Comparison of ENCODE assay signal across 26 mouse cellular contexts in the genomic region with DNA sequence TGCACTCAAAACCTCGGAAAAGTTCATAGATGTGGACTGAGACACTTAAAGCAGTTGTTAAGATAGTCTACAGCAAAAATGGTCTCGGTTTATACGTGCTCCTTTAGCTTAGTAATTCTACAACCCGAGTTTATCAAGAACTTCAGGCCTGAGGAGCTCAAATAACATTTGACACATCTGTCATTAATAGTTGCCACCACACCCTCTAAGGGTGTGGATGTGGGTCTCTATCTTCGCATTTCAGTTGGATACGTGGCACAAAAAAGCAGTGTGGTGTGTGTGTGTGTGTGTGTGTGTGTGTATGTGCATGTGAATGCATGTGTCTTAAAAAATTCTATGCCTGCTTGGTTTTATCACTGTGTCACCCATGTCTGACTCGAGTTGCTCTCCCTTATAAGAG. TPM values are rescaled to one million over a fixed set of nuclear protein-coding genes. Genes with fewer than 3 reads are reported as not detected.
A peak's percentile ranks its signal among the peaks of the same experiment; 100 is the strongest.
DNase-seq lines count a peak whose midpoint lies in the region; ATAC-seq and TF ChIP-seq lines count a peak whose summit lies in the region.
"Had no signal": no experiment of that assay in that cellular context is flagged by ENCODE, and none has a peak within 500 bp of the region (broad histone marks: within the 10 kb centered on the region; RNA-seq: fewer than 3 reads in every experiment).

No protein-coding gene starts in this region.

- H3K9me3 ChIP-seq in kidney, embryonic 15.5 days (replicated peaks), result no peaks in the 10 kb centered on the region
- no peaks in the 10 kb centered on the region for H3K9me3 ChIP-seq in erythroblast, embryonic 14.5 days (ENCODE audit: control insufficient read depth, low read length)
- no peaks in the 10 kb centered on the region for H3K9me3 ChIP-seq in liver, embryonic 14.5 days (ENCODE audit: control insufficient read depth, low read length)
- H3K9me3 ChIP-seq in stomach, embryonic 16.5 days (replicated peaks; ENCODE audit: control insufficient read depth, low read length), result no peaks in the 10 kb centered on the region
- H3K9me3 ChIP-seq: embryonic facial prominence, embryonic 15.5 days; forebrain, embryonic 13.5 days; hindbrain, embryonic 10.5 days; limb, embryonic 10.5 days; midbrain, embryonic 10.5 days had no signal

- no peaks in the 10 kb centered on the region for H3K27me3 ChIP-seq in kidney, embryonic 15.5 days
- no peaks in the 10 kb centered on the region for H3K27me3 ChIP-seq in erythroblast, embryonic 14.5 days (ENCODE audit: control insufficient read depth)
- no peaks in the 10 kb centered on the region for H3K27me3 ChIP-seq in liver, embryonic 14.5 days (ENCODE audit: control insufficient read depth, insufficient read depth, low read length)
- no peaks in the 10 kb centered on the region for H3K27me3 ChIP-seq in stomach, embryonic 16.5 days (ENCODE audit: control insufficient read depth, insufficient read depth, low read length)
- H3K27me3 ChIP-seq: CH12.LX; embryonic facial prominence, embryonic 15.5 days; forebrain, embryonic 13.5 days had no signal

- no peak overlapping the region for H3K4me2 ChIP-seq in kidney, embryonic 15.5 days
- peak overlapping the region; percentile 61 for H3K4me2 ChIP-seq in liver, embryonic 14.5 days (ENCODE audit: low read depth)
- H3K4me2 ChIP-seq in stomach, embryonic 16.5 days (ENCODE audit: low read depth, low read length), result no peak overlapping the region
- H3K4me2 ChIP-seq: embryonic facial prominence, embryonic 15.5 days; forebrain, embryonic 13.5 days had no signal

- H3K27ac ChIP-seq in kidney, embryonic 15.5 days, result no peak overlapping the region
- H3K27ac ChIP-seq in liver, embryonic 14.5 days, result peak overlapping the region; percentile 98
- no peak overlapping the region for H3K27ac ChIP-seq in stomach, embryonic 16.5 days (ENCODE audit: low read length)
- H3K27ac ChIP-seq: embryonic facial prominence, embryonic 15.5 days; forebrain, embryonic 13.5 days; heart, adult 2 months; hindbrain, embryonic 10.5 days; left cerebral cortex, adult 2 months; limb, embryonic 10.5 days; midbrain, embryonic 10.5 days had no signal

- peak; percentile 97 for TF ChIP-seq EP300 in liver, embryonic 14.5 days (IDR thresholded peaks at IDR 0.05; ENCODE audit: low read depth)

- intact Hi-C loops in left cerebral cortex, postnatal 36 days (cut with DNase I), result no loop called here

- DNase-seq in kidney, adult 18-20 months, result no peak
- peak; percentile 78 to 84 (median 81) for DNase-seq in liver, embryonic 14.5 days (ENCODE audit: low read depth in 3 of 3, low spot score in 3 of 3)
- no peak for DNase-seq in left cerebral cortex, postnatal 36 days (ENCODE audit: low spot score in 2 of 2)
- no peak for DNase-seq in cerebellum, postnatal 36 days
- no peak for DNase-seq in adrenal gland, postnatal 36 days
- DNase-seq: cerebellum, adult 9-11 months; embryo, embryonic 11 days; gastrocnemius, postnatal 10 days; heart, adult 2 months; kidney, adult 9 months; kidney, postnatal 36 days; layer of hippocampus, adult 9-11 months; lung, adult 18-20 months; lung, postnatal 36 days; retina, postnatal 1 day; thymus, postnatal 4 days had no signal

- no peaks in the 10 kb centered on the region for H3K4me1 ChIP-seq in kidney, embryonic 15.5 days
- peaks cover 86% of the 10 kb centered on the region for H3K4me1 ChIP-seq in erythroblast, embryonic 14.5 days (ENCODE audit: control insufficient read depth)
- H3K4me1 ChIP-seq in liver, embryonic 14.5 days (replicated peaks; ENCODE audit: control insufficient read depth in 2 of 2, insufficient read depth in 2 of 2, low read length in 1 of 2), result peaks cover 66 to 73% of the 10 kb centered on the region in 2 experiments
- H3K4me1 ChIP-seq in stomach, embryonic 16.5 days (ENCODE audit: control insufficient read depth, insufficient read depth, low read length), result peaks cover 2% of the 10 kb centered on the region; the same call in 1 of the 2 replicates
- H3K4me1 ChIP-seq: embryonic facial prominence, embryonic 15.5 days; forebrain, embryonic 13.5 days; hindbrain, embryonic 10.5 days; limb, embryonic 10.5 days; midbrain, embryonic 10.5 days had no signal

- ATAC-seq in kidney, embryonic 15.5 days (replicated peaks; ENCODE audit: low FRiP score), result 0 out of 2 replicates have a peak, but pooled peaks have one; percentile 49
- ATAC-seq in liver, embryonic 14.5 days (ENCODE audit: insufficient read depth), result peak; percentile 78
- peak; percentile 74; the same call in 1 of the 2 replicates for ATAC-seq in stomach, embryonic 16.5 days (ENCODE audit: insufficient read depth, low FRiP score)
- ATAC-seq: forebrain, embryonic 13.5 days had no signal

- 82% methylated on average over 7 of the region's 7 CpGs for WGBS in kidney, embryonic 15.5 days
- 11% methylated on average over 7 of the region's 7 CpGs for WGBS in liver, embryonic 14.5 days (ENCODE audit: insufficient replicate concordance)
- WGBS in stomach, embryonic 16.5 days, result 68% methylated on average over 7 of the region's 7 CpGs

- no peaks in the 10 kb centered on the region for H3K36me3 ChIP-seq in kidney, embryonic 15.5 days
- H3K36me3 ChIP-seq in erythroblast, embryonic 14.5 days (ENCODE audit: control insufficient read depth), result peaks cover 3% of the 10 kb centered on the region
- no peaks in the 10 kb centered on the region for H3K36me3 ChIP-seq in liver, embryonic 14.5 days (replicated peaks; ENCODE audit: control insufficient read depth, insufficient read depth, low read depth)
- no peaks in the 10 kb centered on the region for H3K36me3 ChIP-seq in stomach, embryonic 16.5 days (ENCODE audit: control insufficient read depth, insufficient read depth, low read length)
- H3K36me3 ChIP-seq: embryonic facial prominence, embryonic 15.5 days; hindbrain, embryonic 10.5 days; limb, embryonic 10.5 days; midbrain, embryonic 10.5 days had no signal

- no peak for TF ChIP-seq CTCF in liver, embryonic 14.5 days (IDR thresholded peaks at IDR 0.05; ENCODE audit: low read depth)

- H3K9ac ChIP-seq in kidney, embryonic 15.5 days, result no peak overlapping the region
- H3K9ac ChIP-seq in liver, embryonic 14.5 days (replicated peaks), result peak overlapping the region; percentile 67
- no peak overlapping the region for H3K9ac ChIP-seq in stomach, embryonic 16.5 days (ENCODE audit: low read length)
- H3K9ac ChIP-seq: embryonic facial prominence, embryonic 15.5 days; forebrain, embryonic 13.5 days had no signal

- no peak overlapping the region for H3K4me3 ChIP-seq in kidney, embryonic 15.5 days (replicated peaks)
- H3K4me3 ChIP-seq in erythroblast, embryonic 14.5 days (replicated peaks), result peak overlapping the region; percentile 28
- no peak overlapping the region for H3K4me3 ChIP-seq in liver, embryonic 14.5 days (ENCODE audit: insufficient read depth in 1 of 2, low read depth in 2 of 2, low read length in 2 of 2)
- no peak overlapping the region for H3K4me3 ChIP-seq in stomach, embryonic 16.5 days (replicated peaks; ENCODE audit: low read length)
- H3K4me3 ChIP-seq: embryonic facial prominence, embryonic 15.5 days; forebrain, embryonic 13.5 days; heart, adult 2 months; hindbrain, embryonic 10.5 days; left cerebral cortex, adult 2 months; limb, embryonic 10.5 days; midbrain, embryonic 10.5 days had no signal

RNA-seq across cellular contexts. Expression of a gene that starts 23.4 kb away (rescaled TPM):
- 78.3 and 84.1 TPM in 2 replicates for polyA plus RNA-seq in kidney, embryonic 15.5 days (2015; fragmentation: Nextera tagmentation; extraction: Ambion mirVana)
- 19.2 and 22.4 TPM in 2 replicates for polyA plus RNA-seq in erythroblast, embryonic 14.5 days (2012)
- polyA plus RNA-seq in liver, embryonic 14.5 days (2012; rRNA removed), result 54.3 and 82.5 TPM in 2 replicates
- polyA plus RNA-seq in liver, embryonic 14.5 days (2014; fragmentation: Nextera tagmentation; extraction: Ambion mirVana), result 331 and 345 TPM in 2 replicates
- 80.0 and 94.9 TPM in 2 replicates for polyA plus RNA-seq in stomach, embryonic 16.5 days (2015; fragmentation: Nextera tagmentation; extraction: Ambion mirVana)
- total RNA-seq in left cerebral cortex, postnatal 36 days (2021), result 100 to 1,000 TPM; 234 to 245 TPM
- 100 to 1,000 TPM in 1 of 2 experiments, 10 to 100 TPM in 1; 89.6 to 233 TPM for total RNA-seq in adrenal gland, postnatal 36 days (2021)

Comparison
In these comparisons a context has a peak if more than half of its experiments do, and no peak if none do; other contexts are left out.
1. DNase-seq: peak in liver, embryonic 14.5 days (3 of 3); none in kidney, adult 18-20 months (single experiment), left cerebral cortex, postnatal 36 days (0 of 2), cerebellum, postnatal 36 days (0 of 2) and adrenal gland, postnatal 36 days (0 of 2).
2. Peak in every context shown above with its lines, with median percentiles within 50 percentile points of each other: ATAC-seq.